11 mouse cellular contexts compared by ENCODE assay signal in the genomic region with DNA sequence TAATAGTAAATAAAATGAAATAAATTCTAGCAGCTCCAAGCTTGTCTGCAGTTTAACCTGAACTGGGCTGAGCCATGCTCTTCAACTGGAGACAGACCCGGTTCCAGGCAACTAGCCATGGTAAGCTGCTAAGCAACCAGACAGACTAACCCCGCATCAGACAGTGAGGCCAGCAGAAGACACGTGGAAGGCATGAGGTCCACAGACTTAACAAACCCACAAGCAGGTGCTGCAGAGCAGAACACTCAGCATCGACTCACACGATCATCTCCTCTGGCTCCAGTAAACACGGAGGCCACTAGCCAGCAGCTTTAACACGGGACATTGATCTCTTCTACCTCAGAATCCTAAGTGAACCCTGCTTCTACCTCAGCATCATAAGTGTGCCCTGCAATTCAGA. TPM values are rescaled to one million over a fixed set of nuclear protein-coding genes. Genes with fewer than 3 reads are reported as not detected.
DNase-seq lines count a peak whose midpoint lies in the region; ATAC-seq lines count a peak whose summit lies in the region.
"Had no signal": no experiment of that assay in that cellular context is flagged by ENCODE, and none has a peak within 500 bp of the region (broad histone marks: within the 10 kb centered on the region; RNA-seq: fewer than 3 reads in every experiment).

No protein-coding gene starts in this region.

- no peak for ATAC-seq in midbrain, embryonic 12.5 days (ENCODE audit: low FRiP score, low read depth)
- ATAC-seq: intestine, embryonic 15.5 days had no signal

- peak; percentile 90 for DNase-seq in heart, adult 11 months
- no peak for DNase-seq in heart, embryonic 10.5 days (ENCODE audit: low spot score)
- peak; percentile 31 for DNase-seq in 416B (ENCODE audit: low read depth)
- DNase-seq in cerebellum, postnatal 25 days: peak; percentile 50 to 66
- no peak for DNase-seq in T-cell, adult 2 months (ENCODE audit: low spot score)
- DNase-seq in lung, postnatal 14 days: no peak
- DNase-seq in lung, postnatal 10 days: no peak

- no peaks in the 10 kb centered on the region for H3K27me3 ChIP-seq in heart, embryonic 10.5 days (ENCODE audit: insufficient read depth, poor library complexity, severe bottlenecking)
- no peaks in the 10 kb centered on the region for H3K27me3 ChIP-seq in midbrain, embryonic 12.5 days
- H3K27me3 ChIP-seq: embryonic facial prominence, embryonic 12.5 days; intestine, embryonic 15.5 days had no signal

- no peak overlapping the region for H3K9ac ChIP-seq in midbrain, embryonic 12.5 days (replicated peaks)
- H3K9ac ChIP-seq: embryonic facial prominence, embryonic 12.5 days; intestine, embryonic 15.5 days had no signal

- no peak overlapping the region for H3K4me3 ChIP-seq in heart, embryonic 10.5 days
- H3K4me3 ChIP-seq in midbrain, embryonic 12.5 days: no peak overlapping the region
- H3K4me3 ChIP-seq: embryonic facial prominence, embryonic 12.5 days; intestine, embryonic 15.5 days had no signal

- no peak overlapping the region for H3K4me2 ChIP-seq in midbrain, embryonic 12.5 days (replicated peaks)
- H3K4me2 ChIP-seq: embryonic facial prominence, embryonic 12.5 days; intestine, embryonic 15.5 days had no signal

- no peaks in the 10 kb centered on the region for H3K9me3 ChIP-seq in heart, embryonic 10.5 days
- H3K9me3 ChIP-seq in midbrain, embryonic 12.5 days: no peaks in the 10 kb centered on the region
- H3K9me3 ChIP-seq: embryonic facial prominence, embryonic 12.5 days; intestine, embryonic 15.5 days had no signal

- no peak overlapping the region for H3K27ac ChIP-seq in heart, embryonic 10.5 days
- H3K27ac ChIP-seq in midbrain, embryonic 12.5 days (replicated peaks): peak overlapping the region; percentile 35; the same call in 1 of the 2 replicates
- H3K27ac ChIP-seq: embryonic facial prominence, embryonic 12.5 days; intestine, embryonic 15.5 days had no signal

- WGBS in heart, embryonic 10.5 days: 82% methylated on average over 7 of the region's 7 CpGs
- WGBS in midbrain, embryonic 12.5 days: 62% methylated on average over 7 of the region's 7 CpGs

- peaks cover 49% of the 10 kb centered on the region for H3K4me1 ChIP-seq in heart, embryonic 10.5 days
- H3K4me1 ChIP-seq in midbrain, embryonic 12.5 days: peaks cover 56% of the 10 kb centered on the region

- H3K36me3 ChIP-seq in heart, embryonic 10.5 days: peaks cover 29% of the 10 kb centered on the region
- H3K36me3 ChIP-seq in midbrain, embryonic 12.5 days: peaks cover 8% of the 10 kb centered on the region

RNA-seq across cellular contexts. Expression of gene Racgap1, which starts 6.7 kb away (rescaled TPM):
- polyA plus RNA-seq in heart, embryonic 10.5 days (2016; fragmentation: Nextera tagmentation; extraction: Ambion mirVana): 138 TPM in 2 replicates
- 223 TPM in 2 replicates for polyA plus RNA-seq in midbrain, embryonic 12.5 days (2016; fragmentation: Nextera tagmentation; extraction: Ambion mirVana)

RNA-seq across cellular contexts. Expression of gene Asic1, which starts 25.4 kb away (rescaled TPM):
- 3.2 and 5.2 TPM in 2 replicates for polyA plus RNA-seq in heart, embryonic 10.5 days (2016; fragmentation: Nextera tagmentation; extraction: Ambion mirVana)
- 36.0 and 43.7 TPM in 2 replicates for polyA plus RNA-seq in midbrain, embryonic 12.5 days (2016; fragmentation: Nextera tagmentation; extraction: Ambion mirVana)

RNA-seq across cellular contexts. Expression of gene Aqp6, which starts 43.6 kb away (rescaled TPM):
- 0.06 TPM in 1 of 2 replicates, not detected in the other for polyA plus RNA-seq in heart, embryonic 10.5 days (2016; fragmentation: Nextera tagmentation; extraction: Ambion mirVana)
- 0.20 TPM in 1 of 2 replicates, not detected in the other for polyA plus RNA-seq in midbrain, embryonic 12.5 days (2016; fragmentation: Nextera tagmentation; extraction: Ambion mirVana)
- polyA plus RNA-seq: intestine, embryonic 15.5 days; liver, adult 2 months had no signal

RNA-seq across cellular contexts. Expression of gene Aqp5, which starts 54.2 kb away (rescaled TPM):
- 3.5 and 5.3 TPM in 2 replicates for polyA plus RNA-seq in heart, embryonic 10.5 days (2016; fragmentation: Nextera tagmentation; extraction: Ambion mirVana)
- polyA plus RNA-seq in midbrain, embryonic 12.5 days (2016; fragmentation: Nextera tagmentation; extraction: Ambion mirVana): 0.50 and 1.0 TPM in 2 replicates
- polyA plus RNA-seq: liver, adult 2 months had no signal

RNA-seq across cellular contexts. Expression of gene Smarcd1, which starts 57.2 kb away (rescaled TPM):
- 31.1 and 45.5 TPM in 2 replicates for polyA plus RNA-seq in heart, embryonic 10.5 days (2016; fragmentation: Nextera tagmentation; extraction: Ambion mirVana)
- polyA plus RNA-seq in midbrain, embryonic 12.5 days (2016; fragmentation: Nextera tagmentation; extraction: Ambion mirVana): 141 and 157 TPM in 2 replicates

Comparison
In these comparisons a context has a peak if more than half of its experiments do, and no peak if none do; other contexts are left out.
1. DNase-seq: peak in heart, adult 11 months (single experiment), 416B (single experiment) and cerebellum, postnatal 25 days (2 of 2); none in heart, embryonic 10.5 days (single experiment), T-cell, adult 2 months (single experiment), lung, postnatal 14 days (single experiment) and lung, postnatal 10 days (single experiment).